Mouse (Mus musculus): ENCODE results near the gene Col26a1. TPM values are rescaled to one million over a fixed set of nuclear protein-coding genes. Genes with fewer than 3 reads are reported as not detected.
A peak's percentile ranks its signal among the peaks of the same experiment; 100 is the strongest.

Col26a1 gene
- polyA plus RNA-seq, 1 experiment from 2014 or later: not detected

GRCm38 (mm10) chr5:136790570-136791196 is 92.3 kb downstream of the Col26a1 start:
- DNase-seq: peak; percentile 88
- Histone ChIP-seq H3K4me2 (ENCODE audit: low read depth, low read length) (no peak overlapping the region), H3K9ac (replicated peaks) (no peak overlapping the region), H3K4me3 (ENCODE audit: low read depth, low read length) (no peak overlapping the region), H3K9me3 (ENCODE audit: low read length) (no peaks in the 10 kb centered on the region), H3K27ac (ENCODE audit: low read depth) (no peak overlapping the region), H3K36me3 (replicated peaks; ENCODE audit: insufficient read depth, low read length) (no peaks in the 10 kb centered on the region), H3K27me3 (ENCODE audit: insufficient read depth, low read length) (no peaks in the 10 kb centered on the region), H3K4me1 (ENCODE audit: insufficient read depth) (no peaks in the 10 kb centered on the region)
- peak; percentile 51; the same call in 1 of the 2 replicates for ATAC-seq
- TF ChIP-seq CTCF (IDR thresholded peaks at IDR 0.05; ENCODE audit: low read depth) (peak; percentile 98), EP300 (IDR thresholded peaks at IDR 0.05; ENCODE audit: low read depth) (no peak)
- WGBS (ENCODE audit: insufficient replicate concordance): 10% methylated on average over 11 of the region's 11 CpGs

- WGBS (ENCODE audit: insufficient replicate concordance): 61% methylated on average over 8 of the region's 8 CpGs
- Histone ChIP-seq H3K27me3 (ENCODE audit: insufficient read depth, low read length) (no peaks in the 10 kb centered on the region), H3K27ac (ENCODE audit: low read depth) (no peak overlapping the region), H3K4me1 (ENCODE audit: insufficient read depth) (no peaks in the 10 kb centered on the region), H3K4me2 (ENCODE audit: low read depth, low read length) (no peak overlapping the region), H3K36me3 (replicated peaks; ENCODE audit: insufficient read depth, low read length) (no peaks in the 10 kb centered on the region), H3K9me3 (ENCODE audit: low read length) (no peaks in the 10 kb centered on the region), H3K4me3 (ENCODE audit: low read depth, low read length) (no peak overlapping the region), H3K9ac (replicated peaks) (no peak overlapping the region)
- TF ChIP-seq CTCF (IDR thresholded peaks at IDR 0.05; ENCODE audit: low read depth) (no peak), EP300 (IDR thresholded peaks at IDR 0.05; ENCODE audit: low read depth) (no peak)
- no peak for DNase-seq
- ATAC-seq: no peak
Observed at GRCm38 (mm10) chr5:136784531-136784930, 98.5 kb downstream of the Col26a1 start.

DNA sequence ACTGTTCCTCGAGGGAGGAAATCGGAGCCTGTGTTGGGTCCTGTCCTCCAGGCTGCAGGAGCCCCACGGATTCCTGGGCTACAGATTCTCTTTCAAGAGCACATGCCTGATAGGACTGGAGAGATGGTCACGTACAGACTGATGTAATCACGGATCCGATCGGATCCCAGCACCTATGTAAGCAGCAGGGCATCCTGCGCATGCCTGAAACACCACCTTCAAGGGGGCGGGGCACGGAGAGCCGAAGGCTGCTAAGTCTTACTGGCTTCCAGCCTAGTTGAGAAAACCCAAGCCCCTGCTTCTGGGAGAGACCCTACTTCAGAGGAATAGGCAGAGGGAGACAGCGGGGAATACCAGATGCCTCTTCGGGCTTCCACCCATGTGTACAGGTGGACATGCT is 100.4 kb downstream of the Col26a1 start:
- no peak overlapping the region for H3K27ac ChIP-seq (ENCODE audit: low read depth)
- no peaks in the 10 kb centered on the region for H3K4me1 ChIP-seq (ENCODE audit: insufficient read depth)
- ATAC-seq: no peak
- no peaks in the 10 kb centered on the region for H3K36me3 ChIP-seq (replicated peaks; ENCODE audit: insufficient read depth, low read length)
- WGBS (ENCODE audit: insufficient replicate concordance): 55% methylated on average over 13 of the region's 13 CpGs
- no peak for DNase-seq
- H3K4me3 ChIP-seq (ENCODE audit: low read depth, low read length): no peak overlapping the region
- no peak overlapping the region for H3K9ac ChIP-seq (replicated peaks)
- no peaks in the 10 kb centered on the region for H3K9me3 ChIP-seq (ENCODE audit: low read length)
- no peak overlapping the region for H3K4me2 ChIP-seq (ENCODE audit: low read depth, low read length)
- no peaks in the 10 kb centered on the region for H3K27me3 ChIP-seq (ENCODE audit: insufficient read depth, low read length)
- TF ChIP-seq EP300 (IDR thresholded peaks at IDR 0.05; ENCODE audit: low read depth) (no peak), CTCF (IDR thresholded peaks at IDR 0.05; ENCODE audit: low read depth) (no peak)

DNA sequence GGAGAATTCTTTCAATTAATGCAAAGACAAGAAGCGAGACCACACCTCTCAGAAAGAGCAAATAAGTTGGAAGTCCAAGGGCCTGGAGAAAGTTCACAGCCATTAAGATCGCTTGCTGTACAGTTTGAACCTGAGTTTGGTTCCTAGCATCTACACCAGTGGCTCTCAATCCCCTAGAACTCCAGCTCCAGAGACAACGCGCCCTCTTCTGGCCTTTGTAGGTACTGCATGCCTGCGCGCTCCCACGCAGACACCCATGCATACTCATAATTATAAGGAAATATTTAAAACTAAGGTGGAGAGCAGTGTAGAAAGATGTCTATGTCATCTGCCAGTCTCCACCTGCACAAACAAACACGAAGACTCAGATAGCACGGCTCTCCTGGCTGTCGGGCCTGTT is 102.5 kb downstream of the Col26a1 start:
- TF ChIP-seq EP300 (IDR thresholded peaks at IDR 0.05; ENCODE audit: low read depth) (no peak), CTCF (IDR thresholded peaks at IDR 0.05; ENCODE audit: low read depth) (peak; percentile 78)
- Histone ChIP-seq H3K27me3 (ENCODE audit: insufficient read depth, low read length) (no peaks in the 10 kb centered on the region), H3K27ac (ENCODE audit: low read depth) (no peak overlapping the region), H3K36me3 (replicated peaks; ENCODE audit: insufficient read depth, low read length) (no peaks in the 10 kb centered on the region), H3K4me2 (ENCODE audit: low read depth, low read length) (no peak overlapping the region), H3K4me3 (ENCODE audit: low read depth, low read length) (no peak overlapping the region), H3K9ac (replicated peaks) (no peak overlapping the region), H3K4me1 (ENCODE audit: insufficient read depth) (no peaks in the 10 kb centered on the region), H3K9me3 (ENCODE audit: low read length) (no peaks in the 10 kb centered on the region)
- 45% methylated on average over 10 of the region's 10 CpGs for WGBS (ENCODE audit: insufficient replicate concordance)
- ATAC-seq (no peak), DNase-seq (peak; percentile 70)

GRCm38 (mm10) chr5:136779946-136780345 is 103.1 kb downstream of the Col26a1 start:
- TF ChIP-seq EP300 (IDR thresholded peaks at IDR 0.05; ENCODE audit: low read depth): no peak
- TF ChIP-seq CTCF (IDR thresholded peaks at IDR 0.05; ENCODE audit: low read depth): no peak
- no peaks in the 10 kb centered on the region for H3K27me3 ChIP-seq (ENCODE audit: insufficient read depth, low read length)
- no peaks in the 10 kb centered on the region for H3K36me3 ChIP-seq (replicated peaks; ENCODE audit: insufficient read depth, low read length)
- H3K4me1 ChIP-seq (ENCODE audit: insufficient read depth): no peaks in the 10 kb centered on the region
- DNase-seq (no peak), ATAC-seq (no peak)
- 81% methylated on average over 6 of the region's 6 CpGs for WGBS (ENCODE audit: insufficient replicate concordance)
- H3K9me3 ChIP-seq (ENCODE audit: low read length): no peaks in the 10 kb centered on the region
- no peak overlapping the region for H3K4me3 ChIP-seq (ENCODE audit: low read depth, low read length)
- H3K4me2 ChIP-seq (ENCODE audit: low read depth, low read length): no peak overlapping the region
- H3K27ac ChIP-seq (ENCODE audit: low read depth): no peak overlapping the region
- H3K9ac ChIP-seq (replicated peaks): no peak overlapping the region

GRCm38 (mm10) chr5:136775548-136775947 is 107.5 kb downstream of the Col26a1 start:
- Histone ChIP-seq H3K4me3 (ENCODE audit: low read depth, low read length) (no peak overlapping the region), H3K36me3 (replicated peaks; ENCODE audit: insufficient read depth, low read length) (no peaks in the 10 kb centered on the region), H3K27ac (ENCODE audit: low read depth) (no peak overlapping the region), H3K9ac (replicated peaks) (no peak overlapping the region), H3K4me1 (ENCODE audit: insufficient read depth) (no peaks in the 10 kb centered on the region), H3K9me3 (ENCODE audit: low read length) (no peaks in the 10 kb centered on the region), H3K4me2 (ENCODE audit: low read depth, low read length) (no peak overlapping the region), H3K27me3 (ENCODE audit: insufficient read depth, low read length) (no peaks in the 10 kb centered on the region)
- no peak for ATAC-seq
- DNase-seq: no peak
- TF ChIP-seq EP300 (IDR thresholded peaks at IDR 0.05; ENCODE audit: low read depth): no peak
- TF ChIP-seq CTCF (IDR thresholded peaks at IDR 0.05; ENCODE audit: low read depth): no peak
- 63% methylated on average over 3 of the region's 3 CpGs for WGBS (ENCODE audit: insufficient replicate concordance)
